Mouse (Mus musculus) spleen, adult 2 months (tissue): ENCODE measurements around the gene Gm11639. TPM values are rescaled to one million over a fixed set of nuclear protein-coding genes. Genes with fewer than 3 reads are reported as not detected.
A peak's percentile ranks its signal among the peaks of the same experiment; 100 is the strongest.

Experiments used
- DNase-seq, 2 experiments: peaks; one replicate each; pipeline versions ENCODE4 v3.0.0 to v3.0.0-alpha.2; 2012 to 2021; ENCODE audit warnings: low spot score in 2 of 2, low read depth in 1 of 2
- H3K27ac ChIP-seq: fragments of 200-500 bp; 2 replicates; pipeline ENCODE4 v1.5.1; 2012; ENCODE audit warnings: low read length, inconsistent platforms; ENCODE audit not compliant: insufficient read depth
- H3K27me3 ChIP-seq: fragments of 200-500 bp; 2 replicates; pipeline ENCODE4 v1.6.1; 2012; ENCODE audit warnings: mild to moderate bottlenecking, moderate library complexity, low read length, inconsistent platforms; ENCODE audit not compliant: control insufficient read depth, insufficient read depth
- H3K36me3 ChIP-seq: fragments of 200-500 bp; 2 replicates; pipeline ENCODE4 v1.6.1; 2012; ENCODE audit warnings: mild to moderate bottlenecking, low read length, inconsistent platforms; ENCODE audit not compliant: control insufficient read depth, insufficient read depth
- H3K4me1 ChIP-seq: fragments of 200-500 bp; 2 replicates; pipeline ENCODE4 v1.6.1; 2011; ENCODE audit warnings: inconsistent platforms; ENCODE audit not compliant: control insufficient read depth, insufficient read depth, insufficient read length
- H3K4me3 ChIP-seq: fragments of 200-500 bp; 2 replicates; pipeline ENCODE4 v1.5.1; 2011; ENCODE audit warnings: mild to moderate bottlenecking, inconsistent platforms; ENCODE audit not compliant: insufficient read depth, insufficient read length; ENCODE audit errors: extremely low read depth
- CTCF ChIP-seq: fragments of 200-500 bp; IDR thresholded peaks from 2 replicates; pipeline ENCODE4 v1.5.1; 2011; ENCODE audit warnings: mild to moderate bottlenecking, inconsistent platforms; ENCODE audit not compliant: insufficient read depth, insufficient read length, insufficient replicate concordance; ENCODE audit errors: extremely low read depth
- POLR2A ChIP-seq: fragments of 200-500 bp; IDR thresholded peaks from 2 replicates; pipeline ENCODE4 v1.6.1; 2011; ENCODE audit warnings: low read depth, low read length, inconsistent platforms
- WGBS: fragments of 180-500 bp; shearing (Covaris S2); methylation state at CpG from one replicate; pipeline ENCODE4 v1.1.7; 2018; 5-methylcytosine and 5-hydroxymethylcytosine counted together
- polyA plus RNA-seq: library from polyadenylated mRNA; depleted of rRNA; stranded (reverse); fragments of >200 nt; gene quantifications from 2 replicates; pipeline ENCODE4 v1.2.3, GENCODE M21; 2012

Gm11639 gene
- polyA plus RNA-seq, 1 experiment = not detected

- 16% methylated on average over 5 of the region's 5 CpGs for WGBS
- H3K27ac ChIP-seq = no peak overlapping the region
- H3K4me3 ChIP-seq = no peak overlapping the region; the same call in 1 of the 2 replicates
- peak; percentile 61; the same call in 1 of the 2 replicates for TF ChIP-seq CTCF
- TF ChIP-seq POLR2A = no peak
- no peaks in the 10 kb centered on the region for H3K27me3 ChIP-seq
- no peaks in the 10 kb centered on the region for H3K36me3 ChIP-seq
- H3K4me1 ChIP-seq = no peaks in the 10 kb centered on the region
- DNase-seq = peak in 1 of 2 experiments; percentile 44
Measured at GRCm38 (mm10) chr11:104768072-104768471, 82.6 kb downstream of the Gm11639 start.

- TF ChIP-seq POLR2A = no peak
- TF ChIP-seq CTCF = no peak
- Histone ChIP-seq H3K4me1 (no peaks in the 10 kb centered on the region), H3K4me3 (no peak overlapping the region), H3K36me3 (no peaks in the 10 kb centered on the region), H3K27me3 (no peaks in the 10 kb centered on the region; the same call in 1 of the 2 replicates), H3K27ac (no peak overlapping the region)
- WGBS = 96% methylated on average over 2 of the region's 2 CpGs
- DNase-seq = no peak
Measured at GRCm38 (mm10) chr11:104778796-104779195, 93.3 kb downstream of the Gm11639 start.

GRCm38 (mm10) chr11:104944723-104945122, 259.2 kb downstream of the Gm11639 start:
- no peak for DNase-seq
- no peak overlapping the region for H3K4me3 ChIP-seq
- no peaks in the 10 kb centered on the region for H3K36me3 ChIP-seq
- H3K27me3 ChIP-seq = no peaks in the 10 kb centered on the region
- TF ChIP-seq CTCF = no peak
- no peak for TF ChIP-seq POLR2A
- 88% methylated on average over 2 of the region's 2 CpGs for WGBS
- no peak overlapping the region for H3K27ac ChIP-seq
- no peaks in the 10 kb centered on the region for H3K4me1 ChIP-seq

- WGBS = 57% methylated on average over 4 of the region's 4 CpGs
- no peak overlapping the region for H3K4me3 ChIP-seq
- DNase-seq = no peak
- no peaks in the 10 kb centered on the region for H3K4me1 ChIP-seq
- H3K27ac ChIP-seq = no peak overlapping the region
- TF ChIP-seq CTCF (no peak), POLR2A (no peak)
- H3K36me3 ChIP-seq = no peaks in the 10 kb centered on the region
- H3K27me3 ChIP-seq = no peaks in the 10 kb centered on the region
Measured at GRCm38 (mm10) chr11:104952349-104952748, 266.8 kb downstream of the Gm11639 start.

GRCm38 (mm10) chr11:104967862-104968261, 282.4 kb downstream of the Gm11639 start:
- Histone ChIP-seq H3K4me1 (no peaks in the 10 kb centered on the region), H3K36me3 (no peaks in the 10 kb centered on the region), H3K27me3 (no peaks in the 10 kb centered on the region), H3K4me3 (no peak overlapping the region), H3K27ac (no peak overlapping the region)
- DNase-seq = no peak
- 98% methylated on average over 1 of the region's 1 CpGs for WGBS
- TF ChIP-seq CTCF (no peak), POLR2A (no peak)

- Histone ChIP-seq H3K36me3 (no peaks in the 10 kb centered on the region), H3K27ac (no peak overlapping the region), H3K4me3 (no peak overlapping the region), H3K27me3 (no peaks in the 10 kb centered on the region), H3K4me1 (no peaks in the 10 kb centered on the region)
- WGBS = 90% methylated on average over 2 of the region's 2 CpGs
- TF ChIP-seq CTCF = no peak
- no peak for TF ChIP-seq POLR2A
- DNase-seq = no peak
Measured at GRCm38 (mm10) chr11:104968388-104968787, 282.9 kb downstream of the Gm11639 start.

- TF ChIP-seq POLR2A (no peak), CTCF (no peak)
- 46% methylated on average over 4 of the region's 4 CpGs for WGBS
- Histone ChIP-seq H3K4me3 (no peak overlapping the region), H3K27me3 (no peaks in the 10 kb centered on the region), H3K4me1 (no peaks in the 10 kb centered on the region), H3K36me3 (no peaks in the 10 kb centered on the region), H3K27ac (no peak overlapping the region)
- no peak for DNase-seq
Measured at GRCm38 (mm10) chr11:104971322-104971721, 285.8 kb downstream of the Gm11639 start.
